Comparison of ENCODE assay signal across 7 mouse cellular contexts in the genomic region with DNA sequence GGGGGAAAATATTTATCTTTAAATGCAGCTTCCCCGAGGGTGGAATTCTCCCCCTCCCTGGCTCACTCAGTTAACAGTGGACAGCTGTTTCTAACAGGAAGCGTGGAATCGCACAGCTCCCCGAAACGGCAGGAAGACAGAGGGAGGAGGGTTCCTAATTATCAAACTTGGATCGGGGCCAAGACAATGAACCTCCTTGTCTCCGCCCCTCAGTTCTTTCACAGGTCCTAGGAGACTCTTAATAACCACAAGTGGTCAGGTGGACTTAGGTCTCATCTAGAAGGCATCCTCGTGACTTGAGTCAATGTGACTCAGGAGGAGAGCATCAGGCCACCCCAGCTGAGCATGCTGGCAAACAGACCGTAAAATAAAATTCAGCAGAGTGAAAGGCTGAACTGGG. TPM values are rescaled to one million over a fixed set of nuclear protein-coding genes. Genes with fewer than 3 reads are reported as not detected.
DNase-seq lines count a peak whose midpoint lies in the region.

No protein-coding gene starts in this region.

- DNase-seq in R1 (ENCODE audit: low read depth, low spot score) = peak; percentile 52
- DNase-seq in fibroblast of lung, adult 2 months (ENCODE audit: low read depth) = peak; percentile 83
- peak; percentile 70 to 79 for DNase-seq in heart, postnatal 10 days
- peak; percentile 79 to 93 for DNase-seq in kidney, postnatal 36 days
- peak; percentile 57 to 58 for DNase-seq in lung, postnatal 4 days
- peak; percentile 43 to 60 for DNase-seq in urinary bladder, postnatal 4 days (ENCODE audit: low spot score in 2 of 2)
- DNase-seq in spleen, adult 12 weeks (ENCODE audit: low spot score) = no peak

- intact Hi-C loops in heart, postnatal 10 days (cut with DNase I) = no loop called here

RNA-seq across cellular contexts. Expression of gene Rere, which starts 8.7 kb away (rescaled TPM):
- total RNA-seq in heart, postnatal 10 days (2021) = 10 to 100 TPM; 62.1 to 68.0 TPM

RNA-seq across cellular contexts. Expression of gene Eno1, which starts 36.2 kb away (rescaled TPM):
- total RNA-seq in heart, postnatal 10 days (2021) = 100 to 1,000 TPM; 231 to 243 TPM
